Mouse (Mus musculus): ENCODE data around the gene Wdr4. TPM values are rescaled to one million over a fixed set of nuclear protein-coding genes. Genes with fewer than 3 reads are reported as not detected.

Wdr4 gene
- 27.3 TPM for polyA plus RNA-seq (2017; shearing (Covaris generic))

GRCm38 (mm10) chr17:31519946-31520838 is at the start of gene Wdr4, which contains the start of gene Ndufv3:
TSS of gene Wdr4 (minus strand) at chr17:31519980.
TSS of gene Ndufv3 (plus strand) at chr17:31520115.

GRCm38 (mm10) chr17:31564015-31564857 is 44.5 kb upstream of the Wdr4 start, which contains the start of gene Pknox1:
TSS of gene Pknox1 (plus strand) at chr17:31564734.

Other genes with a start within 250 kb of the Wdr4 start
- gene Rsph1, start 242.6 kb downstream of the Wdr4 start, polyA plus RNA-seq (2017; shearing (Covaris generic)): 1.3 TPM
- 48.8 TPM for gene Slc37a1, start 233.2 kb downstream of the Wdr4 start, polyA plus RNA-seq (2017; shearing (Covaris generic))
- not detected for gene Pde9a, start 133.8 kb downstream of the Wdr4 start, polyA plus RNA-seq (2017; shearing (Covaris generic))
- 218 TPM for gene Ndufv3, start 135 bp upstream of the Wdr4 start, polyA plus RNA-seq (2017; shearing (Covaris generic))
- 58.6 TPM for gene Pknox1, start 44.8 kb upstream of the Wdr4 start, polyA plus RNA-seq (2017; shearing (Covaris generic))
- gene Cbs, start 117.3 kb upstream of the Wdr4 start, polyA plus RNA-seq (2017; shearing (Covaris generic)): 0.12 TPM
- gene U2af1, start 138.9 kb upstream of the Wdr4 start, polyA plus RNA-seq (2017; shearing (Covaris generic)): 204 TPM
- gene Cryaa, start 157.8 kb upstream of the Wdr4 start, polyA plus RNA-seq (2017; shearing (Covaris generic)): not detected